Comparison of ENCODE assay signal across 8 mouse cellular contexts in the genomic region with DNA sequence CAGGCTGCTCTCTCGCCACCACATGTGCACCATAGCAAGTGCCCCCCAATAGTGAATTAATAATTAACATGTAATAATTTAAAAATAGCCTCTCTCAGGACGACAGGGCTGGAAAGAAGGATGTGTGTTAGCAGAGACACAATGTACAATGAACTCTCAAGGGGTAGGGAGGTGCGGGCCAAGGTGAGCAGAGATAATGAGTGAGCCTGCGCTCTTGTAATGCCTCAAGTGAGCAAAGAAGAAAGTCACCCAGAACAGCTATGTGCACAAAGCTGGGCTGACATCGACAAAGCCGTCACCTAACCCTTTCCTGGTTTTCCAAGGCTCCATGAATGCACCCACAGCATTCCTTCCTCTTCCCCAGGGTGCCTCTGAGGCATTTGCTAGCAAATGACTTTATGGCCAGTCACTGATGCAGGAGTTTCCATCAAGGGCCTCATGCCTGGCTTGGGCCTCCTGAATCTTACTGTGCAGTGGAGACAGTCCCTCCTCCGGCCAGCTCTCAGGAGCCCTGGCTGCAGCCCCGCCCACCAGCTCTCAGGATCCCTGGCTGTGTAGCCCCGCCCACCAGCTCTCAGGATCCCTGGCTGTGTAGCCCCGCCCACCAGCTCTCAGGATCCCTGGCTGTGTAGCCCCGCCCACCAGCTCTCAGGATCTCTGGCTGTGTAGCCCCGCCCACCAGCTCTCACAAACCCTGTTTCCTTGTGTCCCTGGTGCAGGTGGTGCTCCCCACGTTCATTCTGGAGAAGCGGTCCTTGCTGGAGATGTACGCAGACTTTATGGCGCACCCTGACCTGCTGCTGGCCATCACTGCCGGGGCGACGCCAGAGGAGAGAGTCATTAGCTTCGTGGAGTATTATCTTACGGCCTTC.
DNase-seq lines count a peak whose midpoint lies in the region; ATAC-seq and TF ChIP-seq lines count a peak whose summit lies in the region.

No protein-coding gene starts in this region.

- 28% methylated on average over 20 of the region's 21 CpGs for WGBS in kidney, postnatal 0 days

- H3K27me3 ChIP-seq in kidney, postnatal 0 days (ENCODE audit: insufficient read depth, low read length), result no peaks in the 10 kb centered on the region

- ATAC-seq in kidney, postnatal 0 days (replicated peaks; ENCODE audit: low FRiP score, low read depth), result peak; percentile 50
- ATAC-seq in CD4-positive, CD25-positive, alpha-beta regulatory T cell, adult 4 months, result no peak

- DNase-seq in adrenal gland, postnatal 36 days, result peak; percentile 4 to 13
- no peak for DNase-seq in adrenal gland, adult 2 months
- peak; percentile 86 for DNase-seq in embryo, embryonic 10.5 days (ENCODE audit: low spot score)
- peak; percentile 69 for DNase-seq in kidney, postnatal 0 days (ENCODE audit: low spot score)
- peak; percentile 58 for DNase-seq in lung, postnatal 25 days (ENCODE audit: low spot score)
- DNase-seq in left cerebral cortex, postnatal 14 days (ENCODE audit: low spot score in 2 of 2), result no peak
- no peak for DNase-seq in spleen, adult 18-20 months

- intact Hi-C loops in left cerebral cortex, postnatal 14 days (cut with DNase I), result no loop called here

- H3K4me1 ChIP-seq in kidney, postnatal 0 days (replicated peaks; ENCODE audit: insufficient read depth, low read length), result peaks cover 15% of the 10 kb centered on the region

- H3K4me2 ChIP-seq in kidney, postnatal 0 days (ENCODE audit: low read length), result peak overlapping the region; percentile 22; the same call in 1 of the 2 replicates

- no peaks in the 10 kb centered on the region for H3K9me3 ChIP-seq in kidney, postnatal 0 days (replicated peaks; ENCODE audit: low read length)

- H3K4me3 ChIP-seq in kidney, postnatal 0 days (replicated peaks; ENCODE audit: low read depth, low read length), result no peak overlapping the region

- H3K36me3 ChIP-seq in kidney, postnatal 0 days (ENCODE audit: insufficient read depth, low read length), result no peaks in the 10 kb centered on the region

- H3K27ac ChIP-seq in kidney, postnatal 0 days, result peak overlapping the region; percentile 57; the same call in 1 of the 2 replicates

- no peak overlapping the region for H3K9ac ChIP-seq in kidney, postnatal 0 days (ENCODE audit: low read depth, low read length)

- no peak for TF ChIP-seq CTCF in kidney, postnatal 0 days (IDR thresholded peaks at IDR 0.05; ENCODE audit: low read depth)

Comparison
In these comparisons a context has a peak if more than half of its experiments do, and no peak if none do; other contexts are left out.
1. DNase-seq: peak in adrenal gland, postnatal 36 days (2 of 2), embryo, embryonic 10.5 days (single experiment), kidney, postnatal 0 days (single experiment) and lung, postnatal 25 days (single experiment); none in adrenal gland, adult 2 months (single experiment), left cerebral cortex, postnatal 14 days (0 of 2) and spleen, adult 18-20 months (0 of 2).